Comparison of ENCODE assay signal across 8 mouse cellular contexts in the genomic region with DNA sequence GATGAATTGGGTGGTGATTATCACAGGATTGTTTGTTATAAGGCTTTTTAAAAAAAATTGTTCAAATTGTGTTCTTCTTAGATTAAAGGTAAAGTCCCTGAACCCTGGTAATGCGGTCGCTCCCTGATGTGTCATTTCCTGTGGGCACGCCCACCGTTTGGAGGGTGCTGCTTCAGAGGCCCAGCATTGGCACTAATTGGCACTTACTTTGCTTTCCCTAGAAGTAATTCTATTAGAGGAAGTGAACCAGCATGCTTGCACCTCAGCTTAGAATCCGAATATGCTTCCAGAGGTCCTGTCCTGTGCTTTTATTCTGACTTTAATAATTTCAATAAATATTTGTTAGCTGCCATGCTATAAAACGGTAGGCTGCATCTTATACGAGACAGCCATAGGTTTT.
DNase-seq lines count a peak whose midpoint lies in the region; ATAC-seq lines count a peak whose summit lies in the region.

No protein-coding gene starts in this region.

- WGBS in limb, embryonic 12.5 days = 42% methylated on average over 7 of the region's 7 CpGs
- 74% methylated on average over 7 of the region's 7 CpGs for WGBS in limb, embryonic 10.5 days
- WGBS in limb, embryonic 15.5 days = 30% methylated on average over 7 of the region's 7 CpGs
- WGBS in stomach, embryonic 16.5 days = 64% methylated on average over 7 of the region's 7 CpGs

- intact Hi-C loops in left cerebral cortex, postnatal 25 days (cut with DNase I) = no loop called here

- DNase-seq in limb, embryonic 10.5 days (ENCODE audit: low spot score) = no peak
- DNase-seq in left cerebral cortex, postnatal 25 days (ENCODE audit: low spot score in 2 of 2) = no peak
- DNase-seq in urinary bladder, adult 2 months (ENCODE audit: low spot score) = no peak
- no peak for DNase-seq in kidney, postnatal 10 days

- ATAC-seq in limb, embryonic 12.5 days (ENCODE audit: insufficient number of reproducible peaks, insufficient read depth, low FRiP score, low TSS enrichment, low read depth) = no peak
- peak; percentile 61 for ATAC-seq in common myeloid progenitor, adult 5-6 weeks (replicated peaks; ENCODE audit: low read depth, poor library complexity, severe bottlenecking)
- no peak for ATAC-seq in limb, embryonic 15.5 days (ENCODE audit: insufficient number of reproducible peaks, low FRiP score, low TSS enrichment, low read depth)
- ATAC-seq in stomach, embryonic 16.5 days (ENCODE audit: insufficient read depth, low FRiP score) = no peak

- no peaks in the 10 kb centered on the region for H3K9me3 ChIP-seq in limb, embryonic 12.5 days
- no peaks in the 10 kb centered on the region for H3K9me3 ChIP-seq in limb, embryonic 10.5 days (replicated peaks)
- no peaks in the 10 kb centered on the region for H3K9me3 ChIP-seq in limb, embryonic 15.5 days
- H3K9me3 ChIP-seq in stomach, embryonic 16.5 days (replicated peaks; ENCODE audit: control insufficient read depth, low read length) = peaks cover 2% of the 10 kb centered on the region; the same call in 1 of the 2 replicates

- no peak overlapping the region for H3K9ac ChIP-seq in limb, embryonic 12.5 days (replicated peaks)
- no peak overlapping the region for H3K9ac ChIP-seq in limb, embryonic 15.5 days
- H3K9ac ChIP-seq in stomach, embryonic 16.5 days (ENCODE audit: low read length) = no peak overlapping the region

- H3K4me2 ChIP-seq in limb, embryonic 12.5 days = no peak overlapping the region
- H3K4me2 ChIP-seq in limb, embryonic 15.5 days = no peak overlapping the region
- H3K4me2 ChIP-seq in stomach, embryonic 16.5 days (ENCODE audit: low read depth, low read length) = no peak overlapping the region

- peak overlapping the region; percentile 68; the same call in 1 of the 2 replicates for H3K27ac ChIP-seq in limb, embryonic 12.5 days
- no peak overlapping the region for H3K27ac ChIP-seq in limb, embryonic 10.5 days
- peak overlapping the region; percentile 60 for H3K27ac ChIP-seq in limb, embryonic 15.5 days
- H3K27ac ChIP-seq in stomach, embryonic 16.5 days (ENCODE audit: low read length) = peak overlapping the region; percentile 62

- H3K4me1 ChIP-seq in limb, embryonic 12.5 days (replicated peaks) = peaks cover 11% of the 10 kb centered on the region
- H3K4me1 ChIP-seq in limb, embryonic 10.5 days = peaks cover 11% of the 10 kb centered on the region
- peaks cover 9% of the 10 kb centered on the region for H3K4me1 ChIP-seq in limb, embryonic 15.5 days
- H3K4me1 ChIP-seq in stomach, embryonic 16.5 days (ENCODE audit: control insufficient read depth, insufficient read depth, low read length) = peaks cover 11% of the 10 kb centered on the region

- peaks cover 22% of the 10 kb centered on the region for H3K36me3 ChIP-seq in limb, embryonic 12.5 days
- peaks cover 23% of the 10 kb centered on the region for H3K36me3 ChIP-seq in limb, embryonic 10.5 days
- peaks cover 11% of the 10 kb centered on the region; the same call in 1 of the 2 replicates for H3K36me3 ChIP-seq in limb, embryonic 15.5 days
- no peaks in the 10 kb centered on the region; the same call in 1 of the 2 replicates for H3K36me3 ChIP-seq in stomach, embryonic 16.5 days (ENCODE audit: control insufficient read depth, insufficient read depth, low read length)

- H3K27me3 ChIP-seq in limb, embryonic 12.5 days = no peaks in the 10 kb centered on the region
- H3K27me3 ChIP-seq in limb, embryonic 10.5 days (ENCODE audit: low read depth, poor library complexity, severe bottlenecking) = no peaks in the 10 kb centered on the region
- H3K27me3 ChIP-seq in limb, embryonic 15.5 days = no peaks in the 10 kb centered on the region
- H3K27me3 ChIP-seq in stomach, embryonic 16.5 days (ENCODE audit: control insufficient read depth, insufficient read depth, low read length) = no peaks in the 10 kb centered on the region

- H3K4me3 ChIP-seq in limb, embryonic 12.5 days (replicated peaks) = no peak overlapping the region
- H3K4me3 ChIP-seq in limb, embryonic 10.5 days = no peak overlapping the region
- H3K4me3 ChIP-seq in limb, embryonic 15.5 days = no peak overlapping the region
- no peak overlapping the region for H3K4me3 ChIP-seq in stomach, embryonic 16.5 days (replicated peaks; ENCODE audit: low read length)
